ENCODE assay signal across 22 mouse cellular contexts in the genomic region with DNA sequence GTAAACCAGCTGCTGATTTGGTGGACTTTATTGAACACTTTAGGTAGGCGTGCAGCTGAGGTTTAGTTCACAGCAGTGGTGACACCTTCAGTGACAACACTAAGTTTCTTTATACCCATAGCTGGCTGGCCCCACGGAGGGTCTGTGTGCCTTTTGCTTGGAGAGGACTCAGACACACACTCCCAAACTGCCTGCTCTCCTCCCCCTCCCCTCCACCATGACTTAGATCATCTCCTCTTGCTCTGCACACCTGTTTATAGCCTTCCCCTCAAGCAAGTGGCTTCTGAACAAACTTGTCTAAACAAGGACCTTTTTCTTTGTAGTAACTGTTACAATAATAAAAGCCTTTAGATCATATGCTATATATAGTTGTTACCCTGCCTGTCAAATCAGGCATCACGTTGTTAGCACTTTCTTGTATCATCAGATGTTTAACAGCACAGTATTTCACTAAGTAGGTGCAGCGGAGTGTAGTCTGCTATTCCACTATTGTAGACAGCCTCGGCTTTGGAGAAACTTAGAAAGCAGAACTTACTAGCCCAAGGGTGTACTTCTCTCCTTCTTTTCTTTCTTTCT.
DNase-seq lines count a peak whose midpoint lies in the region; ATAC-seq and TF ChIP-seq lines count a peak whose summit lies in the region.
"Had no signal": no experiment of that assay in that cellular context is flagged by ENCODE, and none has a peak within 500 bp of the region (broad histone marks: within the 10 kb centered on the region; RNA-seq: fewer than 3 reads in every experiment).

No protein-coding gene starts in this region.

- 0 out of 2 replicates have a peak, but pooled peaks have one; percentile 14 for ATAC-seq in limb, embryonic 14.5 days (ENCODE audit: low FRiP score, low read depth)
- ATAC-seq: forebrain, embryonic 16.5 days had no signal

- H3K9me3 ChIP-seq in limb, embryonic 14.5 days (ENCODE audit: control insufficient read depth, low read length), result no peaks in the 10 kb centered on the region
- H3K9me3 ChIP-seq: embryonic facial prominence, embryonic 10.5 days; hindbrain, embryonic 12.5 days; kidney, embryonic 15.5 days; liver, embryonic 13.5 days; lung, embryonic 15.5 days; midbrain, embryonic 12.5 days; neural tube, embryonic 15.5 days had no signal

- TF ChIP-seq CTCF in heart, adult 2 months (IDR thresholded peaks at IDR 0.05), result no peak

- H3K27ac ChIP-seq in heart, adult 2 months, result peak overlapping the region; percentile 97
- no peak overlapping the region for H3K27ac ChIP-seq in limb, embryonic 14.5 days (replicated peaks; ENCODE audit: low read depth, low read length)
- H3K27ac ChIP-seq: hindbrain, embryonic 12.5 days; kidney, embryonic 15.5 days; liver, embryonic 13.5 days; lung, embryonic 15.5 days; macrophage; midbrain, embryonic 12.5 days; neural tube, embryonic 15.5 days had no signal

- no peak overlapping the region for H3K4me2 ChIP-seq in limb, embryonic 14.5 days (replicated peaks; ENCODE audit: low read depth, low read length, severe bottlenecking)
- H3K4me2 ChIP-seq: hindbrain, embryonic 12.5 days; kidney, embryonic 15.5 days; liver, embryonic 13.5 days; lung, embryonic 15.5 days; midbrain, embryonic 12.5 days; neural tube, embryonic 15.5 days had no signal

- DNase-seq in heart, adult 2 months, result peak; percentile 2 to 14
- DNase-seq in heart, adult 8-10 months (ENCODE audit: low spot score), result no peak
- DNase-seq in kidney, postnatal 10 days, result peak; percentile 3
- no peak for DNase-seq in kidney, postnatal 36 days
- no peak for DNase-seq in limb, embryonic 14.5 days (ENCODE audit: low spot score)
- peak; percentile 29 to 56 for DNase-seq in thymus, postnatal 36 days
- no peak for DNase-seq in T-cell, adult 2 months (ENCODE audit: low spot score)
- DNase-seq in kidney, adult 8-10 months, result no peak
- DNase-seq: adrenal gland, postnatal 14 days; cerebellum, adult 11-12 months; cerebellum, postnatal 36 days; layer of hippocampus, postnatal 36 days; liver, embryonic 13.5 days; retina, postnatal 1 day had no signal

- H3K9ac ChIP-seq in heart, adult 2 months (ENCODE audit: low read depth, low read length), result 0 out of 2 replicates have a peak overlapping the region, but pooled peaks have one; percentile 22
- H3K9ac ChIP-seq in limb, embryonic 14.5 days (ENCODE audit: low read depth, low read length, severe bottlenecking), result no peak overlapping the region
- H3K9ac ChIP-seq: hindbrain, embryonic 12.5 days; kidney, embryonic 15.5 days; liver, embryonic 13.5 days; lung, embryonic 15.5 days; midbrain, embryonic 12.5 days; neural tube, embryonic 15.5 days had no signal

- no peak for TF ChIP-seq POLR2A in heart, adult 2 months (IDR thresholded peaks at IDR 0.05; ENCODE audit: insufficient read depth, low read depth, low read length)
- TF ChIP-seq POLR2A in limb, embryonic 14.5 days (IDR thresholded peaks at IDR 0.05; ENCODE audit: borderline replicate concordance, extremely low read depth, insufficient read depth, insufficient read length), result no peak

- H3K27me3 ChIP-seq in heart, adult 2 months (ENCODE audit: control insufficient read depth, insufficient read depth, low read length), result no peaks in the 10 kb centered on the region
- H3K27me3 ChIP-seq in limb, embryonic 14.5 days (ENCODE audit: control insufficient read depth, insufficient read depth, low read length), result 0 out of 2 replicates have a peak, but pooled peaks cover 4% of the 10 kb centered on the region
- H3K27me3 ChIP-seq: hindbrain, embryonic 12.5 days; kidney, embryonic 15.5 days; liver, embryonic 13.5 days; lung, embryonic 15.5 days; midbrain, embryonic 12.5 days; neural tube, embryonic 15.5 days had no signal

- 63% methylated on average over 5 of the region's 5 CpGs for WGBS in heart, adult 2 months
- 53% methylated on average over 5 of the region's 5 CpGs for whole genome bisulfite sequencing in limb, embryonic 14.5 days

- H3K36me3 ChIP-seq in heart, adult 2 months (ENCODE audit: control insufficient read depth, insufficient read depth, low read length), result no peaks in the 10 kb centered on the region; the same call in 1 of the 2 replicates
- no peaks in the 10 kb centered on the region for H3K36me3 ChIP-seq in limb, embryonic 14.5 days (ENCODE audit: control insufficient read depth, insufficient read depth, low read length)
- H3K36me3 ChIP-seq: embryonic facial prominence, embryonic 10.5 days; hindbrain, embryonic 12.5 days; kidney, embryonic 15.5 days; liver, embryonic 13.5 days; lung, embryonic 15.5 days; midbrain, embryonic 12.5 days; neural tube, embryonic 15.5 days had no signal

- no peak overlapping the region for H3K4me3 ChIP-seq in heart, adult 2 months
- no peak overlapping the region for H3K4me3 ChIP-seq in limb, embryonic 14.5 days (replicated peaks; ENCODE audit: low read length)
- H3K4me3 ChIP-seq: embryonic facial prominence, embryonic 10.5 days; hindbrain, embryonic 12.5 days; kidney, embryonic 15.5 days; liver, embryonic 13.5 days; lung, embryonic 15.5 days; midbrain, embryonic 12.5 days; neural tube, embryonic 15.5 days had no signal

- intact Hi-C loops in heart, adult 2 months (cut with DNase I), result no loop called here

- no peaks in the 10 kb centered on the region for H3K79me2 ChIP-seq in heart, adult 2 months (replicated peaks; ENCODE audit: control insufficient read depth, insufficient read depth, low read length)

- no peak for TF ChIP-seq EP300 in heart, adult 2 months (IDR thresholded peaks at IDR 0.05; ENCODE audit: insufficient read depth, low read depth, low read length)

- peaks cover 10% of the 10 kb centered on the region; the same call in 1 of the 2 replicates for H3K4me1 ChIP-seq in heart, adult 2 months (ENCODE audit: control insufficient read depth, insufficient read depth, low read length)
- peaks cover 25% of the 10 kb centered on the region for H3K4me1 ChIP-seq in limb, embryonic 14.5 days (ENCODE audit: control insufficient read depth, insufficient read depth, low read length)
- H3K4me1 ChIP-seq: liver, embryonic 13.5 days; lung, embryonic 15.5 days had no signal

Comparison
In these comparisons a context has a peak if more than half of its experiments do, and no peak if none do; other contexts are left out.
1. DNase-seq: peak in heart, adult 2 months (2 of 2), kidney, postnatal 10 days (single experiment) and thymus, postnatal 36 days (2 of 2); none in heart, adult 8-10 months (single experiment), kidney, postnatal 36 days (0 of 2), limb, embryonic 14.5 days (single experiment), T-cell, adult 2 months (single experiment) and kidney, adult 8-10 months (0 of 2).